Mouse (Mus musculus): ENCODE results near the gene Krt7. TPM values are rescaled to one million over a fixed set of nuclear protein-coding genes. Genes with fewer than 3 reads are reported as not detected.

The Krt7 gene
- 1 to 10 TPM; 6.9 to 7.7 TPM for total RNA-seq (2023)

GRCm38 (mm10) chr15:101410775-101411174 lies at the start of gene Krt7:
Krt7 (plus strand) TSS chr15:101411043.

GRCm38 (mm10) chr15:101370101-101370911 lies 40.5 kb upstream of the Krt7 start, which contains the start of gene Krt80:
Krt80 (minus strand) TSS chr15:101370162.

GRCm38 (mm10) chr15:101438555-101438954 lies 27.7 kb downstream of the Krt7 start, which contains the start of gene Krt87:
Krt87 (minus strand) TSS chr15:101438804.

GRCm38 (mm10) chr15:101447444-101447843 lies 36.6 kb downstream of the Krt7 start, which contains the start of gene Krt88:
Krt88 (plus strand) TSS chr15:101447744.

GRCm38 (mm10) chr15:101463651-101464050 lies 52.8 kb downstream of the Krt7 start, which contains the start of gene Krt81:
Krt81 (minus strand) TSS chr15:101463751.

GRCm38 (mm10) chr15:101472952-101473528 lies 62.2 kb downstream of the Krt7 start, which contains the start of gene Krt86:
Krt86 (plus strand) TSS chr15:101473478.

Other genes starting within 250 kb of the Krt7 start
- gene Acvr1b, start 237.0 kb upstream of the Krt7 start, total RNA-seq (2023), result 10 to 100 TPM; 25.7 to 26.7 TPM
- gene Grasp, start 186.9 kb upstream of the Krt7 start, total RNA-seq (2023), result 10 to 100 TPM; 15.2 to 17.9 TPM
- 1,000 to 10,000 TPM; 2,185 to 2,202 TPM for gene Nr4a1, start 156.8 kb upstream of the Krt7 start, total RNA-seq (2023)
- gene Atg101, start 126.8 kb upstream of the Krt7 start, total RNA-seq (2023), result 10 to 100 TPM; 42.9 to 44.5 TPM
- under 1 TPM; 0.46 to 0.79 TPM for gene 6030408B16Rik, start 117.8 kb upstream of the Krt7 start, total RNA-seq (2023)
- gene Krt80, start 40.9 kb upstream of the Krt7 start, total RNA-seq (2023), result 100 to 1,000 TPM; 169 to 182 TPM
- gene Krt87, start 27.8 kb downstream of the Krt7 start, total RNA-seq (2023), result not detected
- gene Krt88, start 36.7 kb downstream of the Krt7 start, total RNA-seq (2023), result not detected
- gene Krt81, start 52.7 kb downstream of the Krt7 start, total RNA-seq (2023), result not detected
- gene Krt86, start 62.4 kb downstream of the Krt7 start, total RNA-seq (2023), result under 1 TPM; 0.27 to 0.73 TPM
- not detected for gene Krt83, start 80.5 kb downstream of the Krt7 start, total RNA-seq (2023)
- gene Gm49425, start 106.2 kb downstream of the Krt7 start, total RNA-seq (2023), result not detected
- not detected for gene Krt84, start 121.8 kb downstream of the Krt7 start, total RNA-seq (2023)
- not detected for gene Krt82, start 139.6 kb downstream of the Krt7 start, total RNA-seq (2023)
- not detected for gene Krt90, start 151.9 kb downstream of the Krt7 start, total RNA-seq (2023)
- gene Krt75, start 162.9 kb downstream of the Krt7 start, total RNA-seq (2023), result not detected
- not detected for gene Gm5414, start 217.1 kb downstream of the Krt7 start, total RNA-seq (2023)
- gene Gm5478, start 236.3 kb downstream of the Krt7 start, total RNA-seq (2023), result not detected

Measured in monocyte, adult 59 days (primary cell).